Mouse (Mus musculus) heart, embryonic 14.5 days (tissue): ENCODE data around the gene Tas2r110. TPM values are rescaled to one million over a fixed set of nuclear protein-coding genes. Genes with fewer than 3 reads are reported as not detected.

Experiments used
- ATAC-seq: fragments of 200-750 bp; cut with Nextera tagmentation; 2 replicates; pipeline ENCODE4 v1.8.0; 2017; ENCODE audit warnings: low read depth, moderate TSS enrichment; ENCODE audit not compliant: insufficient number of reproducible peaks, insufficient read depth, low FRiP score
- H3K27ac ChIP-seq, 2 experiments: fragments of 200-500 bp in 1 of 2; fragments of 300-500 bp in 1 of 2; sonication (generic) in 1 of 2; replicated peaks in 1 of 2; 2 replicates each; pipeline ENCODE4 v1.5.1; 2012 to 2014; ENCODE audit warnings: low read depth in 2 of 2, low read length in 2 of 2, control low read depth in 1 of 2, mild to moderate bottlenecking in 1 of 2, mixed read lengths in 1 of 2; ENCODE audit not compliant: control insufficient read depth in 1 of 2, insufficient read depth in 1 of 2
- H3K27me3 ChIP-seq: fragments of 300-500 bp; sonication (generic); 2 replicates; pipeline ENCODE4 v1.6.1; 2014; ENCODE audit warnings: mild to moderate bottlenecking, low read length, control low read depth; ENCODE audit not compliant: control insufficient read depth, insufficient read depth
- H3K36me3 ChIP-seq: fragments of 300-500 bp; sonication (generic); 2 replicates; pipeline ENCODE4 v1.6.1; 2014; ENCODE audit warnings: mild to moderate bottlenecking, control low read depth, low read length, mixed read lengths; ENCODE audit not compliant: control insufficient read depth, insufficient read depth
- H3K4me1 ChIP-seq, 2 experiments: fragments of 200-500 bp in 1 of 2; fragments of 300-500 bp in 1 of 2; sonication (generic) in 1 of 2; 2 replicates each; pipeline ENCODE4 v1.6.1; 2012 to 2014; ENCODE audit warnings: low read length in 2 of 2, control low read depth in 1 of 2, mixed read lengths in 1 of 2; ENCODE audit not compliant: control insufficient read depth in 2 of 2, insufficient read depth in 2 of 2
- H3K4me2 ChIP-seq: fragments of 300-500 bp; sonication (generic); 2 replicates; pipeline ENCODE4 v1.6.1; 2014; ENCODE audit warnings: mild to moderate bottlenecking, low read length
- H3K4me3 ChIP-seq, 2 experiments: fragments of 200-500 bp in 1 of 2; fragments of 300-500 bp in 1 of 2; sonication (generic) in 1 of 2; 2 replicates each; pipeline ENCODE4 v1.5.1; 2012 to 2014; ENCODE audit warnings: low read length in 2 of 2, mild to moderate bottlenecking in 2 of 2, control low read depth in 1 of 2, low read depth in 1 of 2, moderate library complexity in 1 of 2; ENCODE audit not compliant: control insufficient read depth in 1 of 2, insufficient read depth in 1 of 2
- H3K9ac ChIP-seq: fragments of 300-500 bp; sonication (generic); 2 replicates; pipeline ENCODE4 v1.6.1; 2014; ENCODE audit warnings: mild to moderate bottlenecking, low read length
- H3K9me3 ChIP-seq: fragments of 300-500 bp; sonication (generic); 2 replicates; pipeline ENCODE4 v1.6.1; 2016; ENCODE audit warnings: low read length, control low read depth; ENCODE audit not compliant: control insufficient read depth
- WGBS: fragments of 180-500 bp; shearing (Covaris S2); extraction: QIAGEN DNeasy Blood & Tissue Kit; methylation state at CpG from one replicate; pipeline ENCODE4 v1.1.7; 2014; 5-methylcytosine and 5-hydroxymethylcytosine counted together
- polyA plus RNA-seq: library from polyadenylated mRNA; unstranded; fragments of >200 nt; fragmentation: Nextera tagmentation; extraction: Ambion mirVana; gene quantifications from 2 replicates; pipeline ENCODE4 v1.2.1, GENCODE M21; 2014

The Tas2r110 gene
- not detected in 2 replicates for polyA plus RNA-seq

DNA sequence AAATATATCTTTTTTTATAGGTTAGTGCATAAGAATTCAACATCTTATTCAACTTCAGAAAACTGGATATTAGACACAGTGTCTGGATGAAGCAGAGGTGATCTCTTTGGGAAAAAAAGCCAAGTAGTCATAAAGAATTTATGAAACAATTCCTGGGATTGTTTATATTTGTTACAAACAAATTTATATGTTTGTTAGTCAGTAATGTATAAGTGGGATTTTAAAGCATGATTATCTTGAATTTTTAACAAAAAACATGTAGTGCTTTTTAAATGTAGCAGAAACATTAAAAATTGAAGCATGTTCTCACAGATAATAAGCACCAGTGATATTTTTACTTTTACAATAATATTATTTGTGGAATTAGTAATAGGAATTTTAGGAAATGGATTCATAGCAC, at the start of gene Tas2r110:
Gene Tas2r110, plus strand, starts transcription at position 301 of the 400 bp plus-strand sequence.
- H3K36me3 ChIP-seq: no peaks in the 10 kb centered on the region
- no peaks in the 10 kb centered on the region for H3K4me1 ChIP-seq
- no peak within 1 kb of the TSS for H3K27ac ChIP-seq
- H3K4me3 ChIP-seq: no peak within 1 kb of the TSS
- no peak within 1 kb of the TSS for H3K4me2 ChIP-seq
- ATAC-seq: no peak
- H3K9ac ChIP-seq: no peak within 1 kb of the TSS
- H3K27me3 ChIP-seq: no peaks in the 10 kb centered on the region
- no peaks in the 10 kb centered on the region for H3K9me3 ChIP-seq

- H3K4me2 ChIP-seq: no peak within 1 kb of the TSS
- no peak within 1 kb of the TSS for H3K9ac ChIP-seq
- H3K4me3 ChIP-seq: no peak within 1 kb of the TSS
- H3K27ac ChIP-seq: no peak within 1 kb of the TSS
- WGBS: 61% methylated on average over 1 of the region's 1 CpGs
- ATAC-seq: no peak
- H3K4me1 ChIP-seq: no peaks in the 10 kb centered on the region
- no peaks in the 10 kb centered on the region for H3K36me3 ChIP-seq
- no peaks in the 10 kb centered on the region for H3K27me3 ChIP-seq
- H3K9me3 ChIP-seq: no peaks in the 10 kb centered on the region
These were observed 21.0 kb upstream of the Tas2r110 start, which contains the start of gene Tas2r123 for GRCm38 (mm10) chr6:132846842-132847241. Gene Tas2r123 (plus strand): TSS chr6:132847142.

DNA sequence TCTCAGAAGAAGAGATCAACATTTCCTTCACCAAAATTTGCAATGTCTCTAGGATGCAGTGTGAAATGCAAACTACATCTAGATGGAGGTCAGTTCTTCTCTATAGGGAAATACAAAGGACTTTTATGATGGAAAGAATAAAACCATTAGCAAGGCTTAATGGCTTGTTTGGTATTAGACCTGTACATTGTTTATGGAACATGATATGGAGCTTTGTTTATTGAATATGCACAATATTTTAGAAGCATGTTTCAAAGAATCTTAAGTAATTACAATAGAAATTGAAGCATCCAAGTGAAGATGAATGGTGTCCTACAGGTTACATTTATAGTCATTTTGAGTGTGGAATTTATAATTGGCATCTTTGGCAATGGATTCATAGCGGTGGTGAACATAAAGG, 12.7 kb upstream of the Tas2r110 start, which contains the start of gene Tas2r116:
Gene Tas2r116, plus strand, starts transcription at position 301 of the 400 bp plus-strand sequence.
- Histone ChIP-seq H3K27ac (no peak within 1 kb of the TSS), H3K36me3 (no peaks in the 10 kb centered on the region), H3K4me3 (no peak within 1 kb of the TSS), H3K27me3 (no peaks in the 10 kb centered on the region), H3K4me2 (no peak within 1 kb of the TSS), H3K9me3 (no peaks in the 10 kb centered on the region), H3K9ac (no peak within 1 kb of the TSS), H3K4me1 (no peaks in the 10 kb centered on the region)
- ATAC-seq: no peak
- WGBS: 61% methylated on average over 1 of the region's 1 CpGs

- no peak within 1 kb of the TSS for H3K4me2 ChIP-seq
- ATAC-seq: no peak
- 65% methylated on average over 1 of the region's 1 CpGs for WGBS
These were observed 24.9 kb downstream of the Tas2r110 start, which contains the start of gene Tas2r113 for GRCm38 (mm10) chr6:132892711-132893110. Gene Tas2r113 (plus strand): TSS chr6:132893011.

GRCm38 (mm10) chr6:132909351-132909750, 41.5 kb downstream of the Tas2r110 start, which contains the start of gene Tas2r125:
Gene Tas2r125 (plus strand): TSS chr6:132909651.
- Histone ChIP-seq H3K27ac (no peak within 1 kb of the TSS), H3K36me3 (no peaks in the 10 kb centered on the region), H3K4me2 (no peak within 1 kb of the TSS), H3K4me1 (no peaks in the 10 kb centered on the region), H3K27me3 (no peaks in the 10 kb centered on the region), H3K4me3 (no peak within 1 kb of the TSS), H3K9ac (no peak within 1 kb of the TSS), H3K9me3 (no peaks in the 10 kb centered on the region)
- 69% methylated on average over 3 of the region's 3 CpGs for WGBS
- no peak for ATAC-seq

More at GRCm38 (mm10) chr6:132892711-132893110, 24.9 kb downstream of the Tas2r110 start, which contains the start of gene Tas2r113:
- Histone ChIP-seq H3K36me3 (no peaks in the 10 kb centered on the region), H3K9ac (no peak within 1 kb of the TSS), H3K4me1 (no peaks in the 10 kb centered on the region), H3K4me3 (no peak within 1 kb of the TSS), H3K9me3 (no peaks in the 10 kb centered on the region), H3K27ac (no peak within 1 kb of the TSS), H3K27me3 (no peaks in the 10 kb centered on the region)

Other genes with a start within 250 kb of the Tas2r110 start
- not detected in 2 replicates for gene A630073D07Rik, start 216.5 kb upstream of the Tas2r110 start, polyA plus RNA-seq
- gene Tas2r120, start 211.1 kb upstream of the Tas2r110 start, polyA plus RNA-seq: not detected in 2 replicates
- not detected in 2 replicates for gene Tas2r121, start 167.0 kb upstream of the Tas2r110 start, polyA plus RNA-seq
- gene Tas2r122, start 156.1 kb upstream of the Tas2r110 start, polyA plus RNA-seq: not detected in 2 replicates
- gene Tas2r115, start 130.0 kb upstream of the Tas2r110 start, polyA plus RNA-seq: not detected in 2 replicates
- gene Tas2r124, start 113.3 kb upstream of the Tas2r110 start, polyA plus RNA-seq: not detected in 2 replicates
- gene Tas2r102, start 105.9 kb upstream of the Tas2r110 start, polyA plus RNA-seq: not detected in 2 replicates
- not detected in 2 replicates for gene Tas2r136, start 89.8 kb upstream of the Tas2r110 start, polyA plus RNA-seq
- not detected in 2 replicates for gene Tas2r117, start 65.2 kb upstream of the Tas2r110 start, polyA plus RNA-seq
- not detected in 2 replicates for gene Tas2r123, start 20.9 kb upstream of the Tas2r110 start, polyA plus RNA-seq
- not detected in 2 replicates for gene Tas2r116, start 12.6 kb upstream of the Tas2r110 start, polyA plus RNA-seq
- not detected in 2 replicates for gene Tas2r113, start 25.0 kb downstream of the Tas2r110 start, polyA plus RNA-seq
- gene Tas2r125, start 41.6 kb downstream of the Tas2r110 start, polyA plus RNA-seq: not detected in 2 replicates
- gene Tas2r129, start 83.1 kb downstream of the Tas2r110 start, polyA plus RNA-seq: not detected in 2 replicates
- not detected in 2 replicates for gene Tas2r131, start 89.9 kb downstream of the Tas2r110 start, polyA plus RNA-seq
- gene Tas2r109, start 113.0 kb downstream of the Tas2r110 start, polyA plus RNA-seq: not detected in 2 replicates
- not detected in 2 replicates for gene Tas2r103, start 169.1 kb downstream of the Tas2r110 start, polyA plus RNA-seq
- gene Tas2r140, start 187.8 kb downstream of the Tas2r110 start, polyA plus RNA-seq: not detected in 2 replicates
- gene Smim10l1, start 236.9 kb downstream of the Tas2r110 start, polyA plus RNA-seq: 61.1 and 64.4 TPM in 2 replicates